Mouse (Mus musculus) hindbrain, embryonic 11.5 days (tissue): ENCODE data around the gene Slc44a4. TPM values are rescaled to one million over a fixed set of nuclear protein-coding genes. Genes with fewer than 3 reads are reported as not detected.

Source experiments
- ATAC-seq: fragments of 200-750 bp; cut with Nextera tagmentation; 2 replicates; pipeline ENCODE4 v1.8.0; 2017; ENCODE audit warnings: mild to moderate bottlenecking, moderate TSS enrichment, moderate library complexity; ENCODE audit not compliant: low FRiP score
- DNase-seq: peaks from one replicate; pipeline ENCODE4 v3.0.0-alpha.2; 2015; ENCODE audit warnings: low spot score
- H3K27ac ChIP-seq: fragments of 300-500 bp; sonication (generic); 2 replicates; pipeline ENCODE4 v1.5.1; 2014; ENCODE audit warnings: mild to moderate bottlenecking, low read depth, low read length
- H3K27me3 ChIP-seq: fragments of 300-500 bp; sonication (generic); 2 replicates; pipeline ENCODE4 v1.6.1; 2014; ENCODE audit warnings: mild to moderate bottlenecking, low read length, moderate library complexity, mixed read lengths; ENCODE audit not compliant: control insufficient read depth, insufficient read depth
- H3K36me3 ChIP-seq: fragments of 300-500 bp; sonication (generic); 2 replicates; pipeline ENCODE4 v1.6.1; 2014; ENCODE audit warnings: mild to moderate bottlenecking, low read length, moderate library complexity, mixed read lengths; ENCODE audit not compliant: control insufficient read depth, insufficient read depth
- H3K4me1 ChIP-seq: fragments of 300-500 bp; sonication (generic); replicated peaks from 2 replicates; pipeline ENCODE4 v1.6.1; 2014; ENCODE audit warnings: low read length, mixed read lengths; ENCODE audit not compliant: control insufficient read depth, insufficient read depth
- H3K4me2 ChIP-seq: fragments of 300-500 bp; sonication (generic); replicated peaks from 2 replicates; pipeline ENCODE4 v1.6.1; 2014; ENCODE audit warnings: mild to moderate bottlenecking, low read depth, low read length
- H3K4me3 ChIP-seq: fragments of 300-500 bp; sonication (generic); 2 replicates; pipeline ENCODE4 v1.5.1; 2014; ENCODE audit warnings: low read depth, low read length
- H3K9ac ChIP-seq: fragments of 300-500 bp; sonication (generic); 2 replicates; pipeline ENCODE4 v1.6.1; 2014; ENCODE audit warnings: low read depth, low read length
- H3K9me3 ChIP-seq: fragments of 300-500 bp; sonication (generic); 2 replicates; pipeline ENCODE4 v1.6.1; 2016; ENCODE audit warnings: low read length; ENCODE audit not compliant: control insufficient read depth
- WGBS: fragments of 180-500 bp; shearing (Covaris S2); extraction: QIAGEN DNeasy Blood & Tissue Kit; methylation state at CpG from one replicate; pipeline ENCODE4 v1.1.7; 2014; 5-methylcytosine and 5-hydroxymethylcytosine counted together
- polyA plus RNA-seq: library from polyadenylated mRNA; unstranded; fragments of >200 nt; fragmentation: Nextera tagmentation; extraction: Ambion mirVana; gene quantifications from 2 replicates; pipeline ENCODE4 v1.2.1, GENCODE M21; 2014

Gene Slc44a4
- 0.12 and 0.29 TPM in 2 replicates for polyA plus RNA-seq

GRCm38 (mm10) chr17:34913930-34914665 is at the start of gene Slc44a4:
Slc44a4 (plus strand) TSS chr17:34914466.
- no peaks in the 10 kb centered on the region for H3K9me3 ChIP-seq
- ATAC-seq (no peak), DNase-seq (no peak)
- WGBS: 35% methylated on average over 18 of the region's 18 CpGs
- no peaks in the 10 kb centered on the region for H3K4me1 ChIP-seq
- H3K27ac ChIP-seq: no peak within 1 kb of the TSS
- no peak within 1 kb of the TSS for H3K4me2 ChIP-seq
- H3K9ac ChIP-seq: no peak within 1 kb of the TSS
- H3K4me3 ChIP-seq: no peak within 1 kb of the TSS
- peaks cover 20% of the 10 kb centered on the region for H3K36me3 ChIP-seq
- no peaks in the 10 kb centered on the region for H3K27me3 ChIP-seq

- no peaks in the 10 kb centered on the region for H3K27me3 ChIP-seq
- H3K4me3 ChIP-seq: no peak overlapping the region
- WGBS: 68% methylated on average over 7 of the region's 7 CpGs
- no peak overlapping the region for H3K9ac ChIP-seq
- no peaks in the 10 kb centered on the region for H3K4me1 ChIP-seq
- H3K36me3 ChIP-seq: no peaks in the 10 kb centered on the region
- DNase-seq: no peak
- ATAC-seq: no peak
- no peak overlapping the region for H3K27ac ChIP-seq
- no peaks in the 10 kb centered on the region for H3K9me3 ChIP-seq
- no peak overlapping the region for H3K4me2 ChIP-seq
Measured at GRCm38 (mm10) chr17:34865981-34866380, 48.3 kb upstream of the Slc44a4 start.

GRCm38 (mm10) chr17:34874321-34874720 is 39.9 kb upstream of the Slc44a4 start:
- H3K27me3 ChIP-seq: no peaks in the 10 kb centered on the region
- H3K4me2 ChIP-seq: no peak overlapping the region
- H3K4me3 ChIP-seq: no peak overlapping the region
- no peaks in the 10 kb centered on the region for H3K9me3 ChIP-seq
- WGBS: 92% methylated on average over 6 of the region's 6 CpGs
- H3K4me1 ChIP-seq: no peaks in the 10 kb centered on the region
- no peak overlapping the region for H3K27ac ChIP-seq
- ATAC-seq: no peak
- no peaks in the 10 kb centered on the region for H3K36me3 ChIP-seq
- no peak overlapping the region for H3K9ac ChIP-seq
- no peak for DNase-seq

- 0 out of 2 replicates have a peak, but pooled peaks cover 2% of the 10 kb centered on the region for H3K27me3 ChIP-seq
- H3K27ac ChIP-seq: no peak within 1 kb of the TSS
- H3K9ac ChIP-seq: no peak within 1 kb of the TSS
- WGBS: 66% methylated on average over 11 of the region's 11 CpGs
- DNase-seq (no peak), ATAC-seq (no peak)
- no peak within 1 kb of the TSS for H3K4me3 ChIP-seq
- H3K4me1 ChIP-seq: no peaks in the 10 kb centered on the region
- H3K36me3 ChIP-seq: no peaks in the 10 kb centered on the region
- H3K9me3 ChIP-seq: no peaks in the 10 kb centered on the region
- no peak within 1 kb of the TSS for H3K4me2 ChIP-seq
Measured at GRCm38 (mm10) chr17:34879336-34879879, 34.9 kb upstream of the Slc44a4 start, which contains the start of gene Zbtb12. Zbtb12 (plus strand) TSS chr17:34879483.

GRCm38 (mm10) chr17:34881166-34881565 is 33.1 kb upstream of the Slc44a4 start:
- no peak overlapping the region for H3K27ac ChIP-seq
- no peaks in the 10 kb centered on the region for H3K4me1 ChIP-seq
- H3K27me3 ChIP-seq: 0 out of 2 replicates have a peak, but pooled peaks cover 2% of the 10 kb centered on the region
- no peak overlapping the region for H3K4me3 ChIP-seq
- no peak overlapping the region for H3K9ac ChIP-seq
- H3K4me2 ChIP-seq: no peak overlapping the region
- DNase-seq (no peak), ATAC-seq (no peak)
- no peaks in the 10 kb centered on the region for H3K9me3 ChIP-seq
- no peaks in the 10 kb centered on the region for H3K36me3 ChIP-seq

GRCm38 (mm10) chr17:34881683-34882310 is 32.5 kb upstream of the Slc44a4 start, which contains the start of gene Gm20547:
Gm20547 (minus strand) TSS chr17:34882042.
- no peak for ATAC-seq
- Histone ChIP-seq H3K36me3 (no peaks in the 10 kb centered on the region), H3K4me1 (no peaks in the 10 kb centered on the region), H3K27me3 (0 out of 2 replicates have a peak, but pooled peaks cover 2% of the 10 kb centered on the region), H3K4me3 (no peak within 1 kb of the TSS), H3K9ac (0 out of 2 replicates have a peak within 1 kb of the TSS, but pooled peaks have one; percentile 15), H3K27ac (no peak within 1 kb of the TSS), H3K9me3 (no peaks in the 10 kb centered on the region), H3K4me2 (peak within 1 kb of the TSS; percentile 6; the same call in 1 of the 2 replicates)
- 9% methylated on average over 15 of the region's 15 CpGs for WGBS
- DNase-seq: no peak

GRCm38 (mm10) chr17:34883332-34883731 is 30.9 kb upstream of the Slc44a4 start:
- Histone ChIP-seq H3K27me3 (0 out of 2 replicates have a peak, but pooled peaks cover 2% of the 10 kb centered on the region), H3K9me3 (no peaks in the 10 kb centered on the region), H3K36me3 (no peaks in the 10 kb centered on the region), H3K4me3 (no peak overlapping the region), H3K27ac (no peak overlapping the region), H3K4me1 (no peaks in the 10 kb centered on the region), H3K4me2 (no peak overlapping the region), H3K9ac (no peak overlapping the region)
- DNase-seq (no peak), ATAC-seq (no peak)
- 69% methylated on average over 3 of the region's 3 CpGs for WGBS

GRCm38 (mm10) chr17:34884704-34885103 is 29.6 kb upstream of the Slc44a4 start:
- Histone ChIP-seq H3K36me3 (no peaks in the 10 kb centered on the region), H3K9ac (no peak overlapping the region), H3K27ac (no peak overlapping the region), H3K4me3 (no peak overlapping the region), H3K4me1 (no peaks in the 10 kb centered on the region), H3K27me3 (0 out of 2 replicates have a peak, but pooled peaks cover 2% of the 10 kb centered on the region), H3K9me3 (no peaks in the 10 kb centered on the region), H3K4me2 (no peak overlapping the region)
- DNase-seq (no peak), ATAC-seq (no peak)
- 88% methylated on average over 6 of the region's 6 CpGs for WGBS
